Mouse (Mus musculus): ENCODE measurements around the gene Adamts4. TPM values are rescaled to one million over a fixed set of nuclear protein-coding genes. Genes with fewer than 3 reads are reported as not detected.

The Adamts4 gene
- 26.0 and 26.6 TPM in 2 replicates for polyA plus RNA-seq (2015; fragmentation: Nextera tagmentation; extraction: Ambion mirVana)

GRCm38 (mm10) chr1:171249913-171250600, at the start of gene Adamts4:
Adamts4 (plus strand) TSS chr1:171250421.
- 11% methylated on average over 5 of the region's 5 CpGs for WGBS
- ATAC-seq (ENCODE audit: insufficient number of reproducible peaks, low FRiP score, low TSS enrichment, low read depth), result no peak

GRCm38 (mm10) chr1:171200769-171201168, 49.5 kb upstream of the Adamts4 start:
- Histone ChIP-seq H3K36me3 (no peaks in the 10 kb centered on the region), H3K4me2 (replicated peaks) (no peak overlapping the region), H3K9ac (no peak overlapping the region), H3K27me3 (peaks cover 13% of the 10 kb centered on the region), H3K4me1 (peaks cover 5% of the 10 kb centered on the region), H3K4me3 (replicated peaks) (no peak overlapping the region), H3K9me3 (replicated peaks) (no peaks in the 10 kb centered on the region), H3K27ac (replicated peaks) (no peak overlapping the region)
- 94% methylated on average over 1 of the region's 1 CpGs for whole genome bisulfite sequencing
- no peak for ATAC-seq (ENCODE audit: insufficient number of reproducible peaks, low FRiP score, low TSS enrichment, low read depth)

More at GRCm38 (mm10) chr1:171249913-171250600, at the start of gene Adamts4:
- H3K4me3 ChIP-seq (replicated peaks), result peak within 1 kb of the TSS; percentile 50
- H3K9ac ChIP-seq, result peak within 1 kb of the TSS; percentile 31
- peak within 1 kb of the TSS; percentile 97 for H3K27ac ChIP-seq (replicated peaks)
- H3K4me1 ChIP-seq, result peaks cover 79% of the 10 kb centered on the region
- H3K9me3 ChIP-seq (replicated peaks), result no peaks in the 10 kb centered on the region
- H3K4me2 ChIP-seq (replicated peaks), result peak within 1 kb of the TSS; percentile 74
- peaks cover 16% of the 10 kb centered on the region for H3K36me3 ChIP-seq
- no peaks in the 10 kb centered on the region for H3K27me3 ChIP-seq

DNA sequence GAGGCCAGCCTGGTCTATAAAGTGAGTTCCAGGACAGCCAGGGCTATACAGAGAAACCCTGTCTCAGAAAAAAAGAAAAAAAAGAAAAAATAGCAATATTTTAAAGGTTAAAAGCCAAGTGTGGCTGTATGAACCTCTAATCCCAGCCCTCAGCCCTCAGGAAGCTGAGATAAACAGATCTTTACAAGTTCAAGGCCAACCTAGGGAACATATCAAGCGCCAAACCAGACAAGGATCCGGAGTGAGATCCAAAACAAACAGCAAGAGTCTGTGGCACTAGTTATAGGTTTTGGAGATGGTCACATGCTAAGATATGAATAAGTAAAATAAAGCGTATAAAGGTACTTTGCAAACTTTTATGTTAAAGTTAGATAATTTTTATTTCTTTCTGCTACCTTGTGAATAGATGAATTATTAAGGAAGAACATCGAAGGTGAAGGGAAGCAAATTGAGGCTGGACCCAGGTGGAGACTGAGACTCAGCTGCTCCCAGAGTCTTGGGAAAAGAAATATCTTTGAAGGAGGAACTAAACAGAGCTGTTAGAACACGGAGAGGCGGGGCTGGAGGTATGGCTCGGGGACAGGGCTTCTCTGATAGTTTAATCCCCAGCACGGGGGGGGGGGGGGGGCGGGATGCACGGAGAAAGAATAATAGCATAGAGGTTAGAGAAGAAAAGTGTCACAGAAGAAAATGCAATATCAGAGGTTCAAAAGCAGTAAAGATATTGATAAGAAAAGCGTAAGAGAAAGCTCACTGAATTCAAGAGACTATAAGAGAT, 46.6 kb upstream of the Adamts4 start:
- 46% methylated on average over 11 of the region's 11 CpGs for WGBS
- no peak for ATAC-seq (ENCODE audit: insufficient number of reproducible peaks, low FRiP score, low TSS enrichment, low read depth)
- H3K27me3 ChIP-seq, result 0 out of 2 replicates have a peak, but pooled peaks cover 4% of the 10 kb centered on the region
- no peak overlapping the region for H3K4me2 ChIP-seq (replicated peaks)
- no peak overlapping the region for H3K9ac ChIP-seq
- no peaks in the 10 kb centered on the region for H3K36me3 ChIP-seq
- no peaks in the 10 kb centered on the region for H3K9me3 ChIP-seq (replicated peaks)
- H3K27ac ChIP-seq (replicated peaks), result no peak overlapping the region
- no peaks in the 10 kb centered on the region for H3K4me1 ChIP-seq
- no peak overlapping the region for H3K4me3 ChIP-seq (replicated peaks)

- Histone ChIP-seq H3K36me3 (no peaks in the 10 kb centered on the region), H3K4me1 (no peaks in the 10 kb centered on the region), H3K9me3 (replicated peaks) (no peaks in the 10 kb centered on the region), H3K4me2 (replicated peaks) (no peak overlapping the region), H3K4me3 (replicated peaks) (no peak overlapping the region), H3K27me3 (0 out of 2 replicates have a peak, but pooled peaks cover 4% of the 10 kb centered on the region), H3K9ac (no peak overlapping the region), H3K27ac (replicated peaks) (no peak overlapping the region)
- ATAC-seq (ENCODE audit: insufficient number of reproducible peaks, low FRiP score, low TSS enrichment, low read depth), result no peak
- WGBS, result 39% methylated on average over 7 of the region's 7 CpGs
These were observed 46.0 kb upstream of the Adamts4 start for GRCm38 (mm10) chr1:171204249-171204644.

DNA sequence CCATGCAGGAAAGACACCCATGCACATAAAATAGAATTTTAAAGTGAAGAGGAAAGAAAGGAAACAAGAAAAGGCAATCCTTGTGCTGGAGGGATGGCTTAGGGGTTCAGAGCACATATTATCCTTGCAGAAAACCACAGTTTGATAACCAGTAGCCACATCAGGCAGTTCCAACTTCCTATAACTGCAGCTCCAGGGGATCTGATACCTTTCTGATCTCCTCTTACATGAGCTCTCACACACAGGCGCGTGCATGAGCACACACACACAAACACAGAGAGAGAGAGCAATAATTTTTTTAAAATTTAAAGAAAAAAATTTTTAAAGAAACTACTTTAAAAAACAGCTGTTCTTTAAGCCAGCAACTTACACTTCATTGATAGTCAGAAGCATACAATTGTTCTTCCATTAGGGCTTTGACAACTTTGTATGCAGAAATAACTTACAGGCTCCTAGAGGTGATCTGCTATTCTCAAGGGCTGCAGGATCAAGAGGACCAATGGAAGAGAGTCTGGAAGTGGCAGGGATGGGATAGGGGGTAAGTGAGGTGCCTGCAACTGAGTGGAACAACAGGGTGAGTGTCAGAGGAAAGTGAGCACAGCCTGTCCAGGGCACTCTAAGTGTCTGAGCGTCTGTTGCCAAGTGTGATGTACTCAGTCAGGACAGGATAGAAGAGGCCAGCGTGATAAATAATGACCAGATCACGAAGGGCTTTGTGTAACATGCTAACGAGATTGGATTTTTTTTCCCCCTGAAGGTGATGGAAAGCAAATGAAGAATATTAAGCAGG, 44.3 kb upstream of the Adamts4 start:
- WGBS, result 71% methylated on average over 6 of the region's 6 CpGs
- no peak for ATAC-seq (ENCODE audit: insufficient number of reproducible peaks, low FRiP score, low TSS enrichment, low read depth)
- no peaks in the 10 kb centered on the region for H3K36me3 ChIP-seq

DNA sequence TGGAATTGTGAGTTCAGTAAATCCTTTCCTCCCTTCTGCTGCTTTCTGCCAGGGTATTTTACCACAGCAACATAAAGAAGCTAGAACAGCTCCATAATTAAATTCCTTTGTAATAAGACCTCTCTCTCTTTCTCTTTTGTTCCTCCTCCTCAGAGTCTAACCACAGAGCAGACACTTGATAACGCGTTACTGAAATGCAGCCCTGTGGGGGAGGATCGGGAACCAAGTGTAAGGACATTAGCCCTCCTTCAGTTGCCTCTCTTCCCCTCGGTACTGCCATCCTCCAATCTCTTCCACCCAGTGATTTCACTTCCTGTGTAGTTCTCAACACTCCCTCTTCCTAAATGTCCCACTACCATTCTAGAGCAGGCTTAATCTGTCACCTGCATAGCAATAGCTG, 40.8 kb upstream of the Adamts4 start:
- Histone ChIP-seq H3K36me3 (no peaks in the 10 kb centered on the region), H3K27ac (replicated peaks) (no peak overlapping the region), H3K4me1 (no peaks in the 10 kb centered on the region), H3K27me3 (no peaks in the 10 kb centered on the region), H3K9ac (no peak overlapping the region), H3K9me3 (replicated peaks) (no peaks in the 10 kb centered on the region), H3K4me2 (replicated peaks) (no peak overlapping the region), H3K4me3 (replicated peaks) (no peak overlapping the region)
- WGBS, result 11% methylated on average over 4 of the region's 4 CpGs
- no peak for ATAC-seq (ENCODE audit: insufficient number of reproducible peaks, low FRiP score, low TSS enrichment, low read depth)

More for the DNA sequence above, 44.3 kb upstream of the Adamts4 start:
- Histone ChIP-seq H3K4me3 (replicated peaks) (no peak overlapping the region), H3K9me3 (replicated peaks) (no peaks in the 10 kb centered on the region), H3K9ac (no peak overlapping the region), H3K4me2 (replicated peaks) (no peak overlapping the region), H3K4me1 (no peaks in the 10 kb centered on the region), H3K27me3 (no peaks in the 10 kb centered on the region), H3K27ac (replicated peaks) (no peak overlapping the region)

DNA sequence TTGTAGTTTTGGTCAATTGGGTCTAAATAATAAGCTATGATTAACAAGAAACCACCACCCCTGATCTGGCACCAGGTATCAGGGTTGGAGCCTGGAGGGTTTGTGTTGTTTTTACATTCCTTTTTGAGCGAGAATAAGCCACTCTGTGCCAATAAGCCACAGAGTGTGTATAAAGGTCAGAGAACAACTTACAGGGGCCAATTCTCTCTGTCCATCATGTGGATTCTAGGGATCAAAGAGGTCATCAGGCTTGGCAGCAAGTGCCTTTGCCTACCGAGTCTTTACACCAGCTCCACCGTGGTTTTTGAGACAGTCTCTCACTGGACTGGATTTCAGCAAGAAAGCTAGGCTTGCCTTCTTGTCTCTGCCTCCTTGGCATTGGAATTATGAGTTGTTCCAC, 37.4 kb upstream of the Adamts4 start:
- Histone ChIP-seq H3K4me3 (replicated peaks) (no peak overlapping the region), H3K27me3 (no peaks in the 10 kb centered on the region), H3K9me3 (replicated peaks) (no peaks in the 10 kb centered on the region), H3K27ac (replicated peaks) (no peak overlapping the region), H3K4me1 (no peaks in the 10 kb centered on the region), H3K9ac (no peak overlapping the region), H3K36me3 (no peaks in the 10 kb centered on the region), H3K4me2 (replicated peaks) (no peak overlapping the region)
- WGBS, result 39% methylated on average over 3 of the region's 3 CpGs
- no peak for ATAC-seq (ENCODE audit: insufficient number of reproducible peaks, low FRiP score, low TSS enrichment, low read depth)

DNA sequence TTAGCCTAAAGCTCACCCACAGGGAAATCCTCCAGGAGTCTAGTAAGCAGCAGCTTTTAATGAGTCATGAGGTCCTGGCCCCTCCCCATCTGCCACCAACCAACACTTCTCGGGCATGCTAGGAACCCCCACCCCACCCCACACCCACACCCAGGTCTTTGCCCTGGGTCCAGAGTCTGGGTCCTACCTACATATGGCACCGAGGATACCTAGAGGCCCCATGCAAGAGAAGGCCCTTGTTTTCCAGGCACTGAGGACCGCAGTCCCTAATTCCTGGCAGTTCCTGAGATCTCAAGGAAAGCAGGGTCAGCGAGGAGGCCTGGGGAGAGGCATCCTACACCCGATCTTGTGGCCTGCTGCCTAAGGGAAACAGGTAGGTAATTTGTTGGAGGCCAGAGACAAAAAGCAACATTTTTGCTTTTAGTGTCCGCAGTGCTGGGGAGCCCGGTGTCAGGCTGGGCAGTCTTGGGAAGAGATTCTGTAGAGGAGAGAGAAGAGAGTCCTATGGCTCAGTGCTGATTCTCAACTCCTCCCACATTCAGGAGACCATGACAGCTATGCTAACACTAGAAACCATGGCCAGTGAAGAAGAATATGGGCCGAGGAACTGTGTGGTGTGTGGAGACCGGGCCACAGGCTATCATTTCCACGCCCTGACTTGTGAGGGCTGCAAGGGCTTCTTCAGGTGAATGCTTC, 36.3 kb upstream of the Adamts4 start, which contains the start of gene Nr1i3:
Gene Nr1i3, plus strand, starts transcription at position 170 of the 696 bp plus-strand sequence.
- ATAC-seq (ENCODE audit: insufficient number of reproducible peaks, low FRiP score, low TSS enrichment, low read depth), result no peak
- H3K27me3 ChIP-seq, result no peaks in the 10 kb centered on the region
- no peaks in the 10 kb centered on the region for H3K4me1 ChIP-seq
- WGBS, result 71% methylated on average over 10 of the region's 10 CpGs
- no peak within 1 kb of the TSS for H3K4me2 ChIP-seq (replicated peaks)
- peaks cover 5% of the 10 kb centered on the region; the same call in 1 of the 2 replicates for H3K36me3 ChIP-seq
- no peak within 1 kb of the TSS for H3K9ac ChIP-seq
- H3K4me3 ChIP-seq (replicated peaks), result no peak within 1 kb of the TSS
- no peak within 1 kb of the TSS for H3K27ac ChIP-seq (replicated peaks)
- no peaks in the 10 kb centered on the region for H3K9me3 ChIP-seq (replicated peaks)

GRCm38 (mm10) chr1:171216241-171216955, 33.8 kb upstream of the Adamts4 start:
- peaks cover 14% of the 10 kb centered on the region; the same call in 1 of the 2 replicates for H3K36me3 ChIP-seq
- no peak overlapping the region for H3K4me3 ChIP-seq (replicated peaks)
- no peaks in the 10 kb centered on the region for H3K27me3 ChIP-seq
- ATAC-seq (ENCODE audit: insufficient number of reproducible peaks, low FRiP score, low TSS enrichment, low read depth), result no peak
- H3K4me2 ChIP-seq (replicated peaks), result no peak overlapping the region
- 86% methylated on average over 18 of the region's 18 CpGs for WGBS
- H3K4me1 ChIP-seq, result peaks cover 6% of the 10 kb centered on the region
- no peaks in the 10 kb centered on the region for H3K9me3 ChIP-seq (replicated peaks)
- H3K27ac ChIP-seq (replicated peaks), result no peak overlapping the region
- H3K9ac ChIP-seq, result no peak overlapping the region

GRCm38 (mm10) chr1:171220871-171221270, 29.4 kb upstream of the Adamts4 start:
- peak overlapping the region; percentile 72; the same call in 1 of the 2 replicates for H3K4me3 ChIP-seq (replicated peaks)
- H3K4me1 ChIP-seq, result peaks cover 12% of the 10 kb centered on the region
- no peaks in the 10 kb centered on the region for H3K9me3 ChIP-seq (replicated peaks)
- peaks cover 14% of the 10 kb centered on the region; the same call in 1 of the 2 replicates for H3K36me3 ChIP-seq
- ATAC-seq (ENCODE audit: insufficient number of reproducible peaks, low FRiP score, low TSS enrichment, low read depth), result no peak
- H3K4me2 ChIP-seq (replicated peaks), result peak overlapping the region; percentile 86
- H3K27me3 ChIP-seq, result no peaks in the 10 kb centered on the region
- 4% methylated on average over 10 of the region's 10 CpGs for WGBS
- H3K9ac ChIP-seq, result no peak overlapping the region
- H3K27ac ChIP-seq (replicated peaks), result no peak overlapping the region

Data from embryonic facial prominence, embryonic 15.5 days (tissue).